Mouse (Mus musculus): ENCODE results near the gene Gm45716. TPM values are rescaled to one million over a fixed set of nuclear protein-coding genes. Genes with fewer than 3 reads are reported as not detected.

The Gm45716 gene
- polyA plus RNA-seq, 1 experiment from 2014 or later = 6.8 TPM

DNA sequence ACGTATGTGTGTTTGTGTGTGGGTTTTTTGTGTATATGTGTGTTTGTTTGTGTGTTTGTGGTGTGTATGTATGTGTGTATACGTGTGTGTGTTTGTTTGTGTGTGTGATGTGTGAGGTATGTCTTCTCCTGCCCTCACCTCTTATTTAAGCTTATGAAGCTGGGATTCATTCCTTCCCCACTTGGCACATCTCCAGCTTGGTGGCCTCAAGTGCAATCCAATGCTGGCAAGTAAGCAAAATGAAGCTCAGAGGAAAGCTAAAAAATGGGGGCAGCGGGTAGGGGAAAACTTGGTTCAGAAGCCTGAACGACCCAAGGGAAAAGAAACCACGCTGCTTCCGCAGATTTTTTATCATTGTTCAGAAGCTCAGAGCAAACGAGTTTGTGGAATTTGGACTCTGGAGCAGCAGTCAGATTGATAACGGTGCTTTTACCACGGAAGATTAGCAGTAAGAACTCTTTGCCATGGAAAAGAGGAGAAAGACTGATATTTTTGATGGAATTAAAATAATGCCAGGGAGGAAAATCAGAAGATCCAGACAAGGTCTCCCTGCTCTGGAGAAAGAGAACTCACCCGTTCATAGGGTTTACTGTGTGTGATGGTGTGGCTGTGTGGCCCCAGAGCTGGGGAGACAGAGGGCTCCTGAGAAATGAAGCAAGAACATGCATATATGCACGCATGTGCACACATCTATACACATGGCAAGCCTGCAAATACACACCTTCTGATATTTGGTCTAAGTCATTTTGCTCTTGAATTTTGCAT lies 8.5 kb downstream of the Gm45716 start:
- no peak for ATAC-seq (ENCODE audit: low read depth)
- H3K4me2 ChIP-seq (ENCODE audit: low read depth, low read length) = no peak overlapping the region
- H3K4me3 ChIP-seq (ENCODE audit: low read length) = no peak overlapping the region
- H3K9me3 ChIP-seq (ENCODE audit: control insufficient read depth, low read length) = no peaks in the 10 kb centered on the region
- no peak overlapping the region for H3K9ac ChIP-seq (ENCODE audit: low read length)
- no peaks in the 10 kb centered on the region for H3K27me3 ChIP-seq (ENCODE audit: control insufficient read depth, insufficient read depth, low read depth, low read length)
- 51% methylated on average over 11 of the region's 11 CpGs for WGBS
- no peak overlapping the region for H3K27ac ChIP-seq (ENCODE audit: low read length)
- no peaks in the 10 kb centered on the region for H3K36me3 ChIP-seq (ENCODE audit: control insufficient read depth, insufficient read depth, low read length)
- peaks cover 12% of the 10 kb centered on the region for H3K4me1 ChIP-seq (replicated peaks; ENCODE audit: control insufficient read depth, insufficient read depth, low read length)

DNA sequence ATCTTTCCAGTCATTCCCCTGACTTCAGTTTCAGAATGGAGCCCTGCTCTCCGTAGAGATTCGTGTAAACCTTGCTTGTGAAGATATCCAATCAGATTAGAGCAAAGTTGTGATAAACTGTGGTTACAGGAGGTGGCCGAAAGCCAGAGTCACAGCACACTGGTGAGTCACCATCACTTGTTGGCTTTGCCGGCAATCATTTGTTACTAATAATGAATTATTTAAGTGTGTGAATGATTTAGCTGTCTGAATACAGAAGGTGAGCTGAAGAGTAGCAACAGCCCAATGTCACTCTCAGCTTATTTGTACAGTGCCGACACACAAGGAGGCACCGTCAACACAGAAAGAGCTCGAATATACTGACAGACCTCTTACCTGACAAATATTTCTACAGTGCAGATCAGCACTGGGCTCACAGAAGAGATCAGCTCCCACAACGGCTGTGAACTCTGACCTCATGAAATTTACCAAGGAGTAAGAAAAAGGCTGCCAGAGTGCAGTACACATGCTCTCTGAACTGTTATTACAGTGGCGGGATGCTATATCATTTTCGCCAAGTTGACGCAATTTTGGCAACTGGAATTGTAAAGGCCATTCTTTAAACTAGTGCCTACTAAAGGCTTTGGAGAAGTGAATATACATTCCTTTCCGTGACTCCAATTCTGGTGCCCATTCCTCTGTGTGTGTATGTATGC lies 9.2 kb downstream of the Gm45716 start:
- H3K9me3 ChIP-seq (ENCODE audit: control insufficient read depth, low read length) = no peaks in the 10 kb centered on the region
- peaks cover 12% of the 10 kb centered on the region for H3K4me1 ChIP-seq (replicated peaks; ENCODE audit: control insufficient read depth, insufficient read depth, low read length)
- H3K27ac ChIP-seq (ENCODE audit: low read length) = no peak overlapping the region
- H3K36me3 ChIP-seq (ENCODE audit: control insufficient read depth, insufficient read depth, low read length) = no peaks in the 10 kb centered on the region
- no peaks in the 10 kb centered on the region for H3K27me3 ChIP-seq (ENCODE audit: control insufficient read depth, insufficient read depth, low read depth, low read length)
- no peak overlapping the region for H3K4me3 ChIP-seq (ENCODE audit: low read length)
- no peak overlapping the region for H3K4me2 ChIP-seq (ENCODE audit: low read depth, low read length)
- ATAC-seq (ENCODE audit: low read depth) = no peak
- 39% methylated on average over 12 of the region's 12 CpGs for WGBS
- no peak overlapping the region for H3K9ac ChIP-seq (ENCODE audit: low read length)

DNA sequence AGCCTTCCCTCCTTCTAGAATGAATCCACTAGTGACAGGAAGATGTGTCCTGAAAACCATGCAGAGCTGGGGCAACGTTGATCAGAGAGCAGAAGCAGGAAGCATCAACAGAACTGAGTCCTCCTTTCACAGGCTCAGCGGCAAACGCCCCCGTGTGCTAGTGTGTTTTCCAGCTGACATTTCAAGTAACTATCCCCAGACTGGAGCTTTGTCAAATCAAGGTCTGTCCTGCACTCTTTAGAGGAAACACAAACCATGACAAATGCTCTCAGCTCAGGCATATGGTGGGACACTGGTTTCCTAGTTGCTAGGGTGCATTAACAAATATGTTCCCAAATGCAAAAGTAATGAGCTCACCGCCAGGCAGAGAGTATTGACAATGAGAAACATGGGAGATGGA lies 10.6 kb downstream of the Gm45716 start:
- Histone ChIP-seq H3K27ac (ENCODE audit: low read length) (no peak overlapping the region), H3K27me3 (ENCODE audit: control insufficient read depth, insufficient read depth, low read depth, low read length) (no peaks in the 10 kb centered on the region), H3K9me3 (ENCODE audit: control insufficient read depth, low read length) (no peaks in the 10 kb centered on the region), H3K4me3 (ENCODE audit: low read length) (no peak overlapping the region), H3K9ac (ENCODE audit: low read length) (no peak overlapping the region), H3K4me2 (ENCODE audit: low read depth, low read length) (no peak overlapping the region), H3K36me3 (ENCODE audit: control insufficient read depth, insufficient read depth, low read length) (no peaks in the 10 kb centered on the region), H3K4me1 (replicated peaks; ENCODE audit: control insufficient read depth, insufficient read depth, low read length) (peaks cover 12% of the 10 kb centered on the region)
- ATAC-seq (ENCODE audit: low read depth) = no peak
- 63% methylated on average over 5 of the region's 5 CpGs for WGBS

DNA sequence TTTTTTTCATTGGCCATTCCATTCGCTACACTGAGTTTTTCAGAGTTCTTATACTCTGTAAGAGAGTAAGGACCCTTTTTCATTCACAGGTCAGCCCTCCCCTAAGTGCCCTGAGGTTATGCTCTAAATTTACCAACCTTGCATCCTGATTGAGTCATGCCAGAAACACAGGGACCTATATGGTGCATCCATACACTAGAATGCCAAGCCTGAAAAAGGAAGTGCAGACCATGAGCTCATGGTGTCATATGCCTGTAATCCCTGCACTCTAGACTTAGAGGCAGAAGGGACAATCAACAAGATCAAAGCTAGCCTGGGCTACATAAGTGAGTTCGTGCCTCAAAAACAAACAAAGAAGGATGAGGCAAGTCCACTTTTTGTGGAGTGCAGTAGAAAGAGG lies 13.3 kb downstream of the Gm45716 start:
- Histone ChIP-seq H3K9ac (ENCODE audit: low read length) (no peak overlapping the region), H3K4me2 (ENCODE audit: low read depth, low read length) (no peak overlapping the region), H3K4me1 (replicated peaks; ENCODE audit: control insufficient read depth, insufficient read depth, low read length) (peaks cover 10% of the 10 kb centered on the region), H3K4me3 (ENCODE audit: low read length) (no peak overlapping the region), H3K27ac (ENCODE audit: low read length) (no peak overlapping the region), H3K27me3 (ENCODE audit: control insufficient read depth, insufficient read depth, low read depth, low read length) (no peaks in the 10 kb centered on the region), H3K36me3 (ENCODE audit: control insufficient read depth, insufficient read depth, low read length) (no peaks in the 10 kb centered on the region), H3K9me3 (ENCODE audit: control insufficient read depth, low read length) (no peaks in the 10 kb centered on the region)
- ATAC-seq (ENCODE audit: low read depth) = no peak
- 89% methylated on average over 2 of the region's 2 CpGs for WGBS

DNA sequence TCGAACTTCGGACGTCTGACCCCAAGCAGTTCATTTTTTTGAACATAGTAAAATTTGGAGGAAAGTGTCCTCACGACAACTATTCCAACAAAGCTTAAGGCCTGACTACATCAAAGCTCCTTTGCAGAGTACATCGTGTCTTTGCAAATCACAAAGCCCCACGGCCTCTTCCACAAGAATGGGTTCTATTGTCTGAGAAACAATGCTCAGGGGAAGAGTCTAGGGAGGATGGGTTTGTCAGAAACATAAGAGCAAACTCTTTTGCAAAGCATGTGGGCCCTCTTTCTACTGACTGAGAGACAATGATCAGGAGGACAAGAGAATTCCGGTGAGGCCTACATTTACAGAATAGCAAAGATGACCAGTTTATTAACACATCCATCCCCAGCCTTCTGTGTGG lies 26.8 kb downstream of the Gm45716 start:
- no peaks in the 10 kb centered on the region for H3K4me1 ChIP-seq (replicated peaks; ENCODE audit: control insufficient read depth, insufficient read depth, low read length)
- H3K4me2 ChIP-seq (ENCODE audit: low read depth, low read length) = no peak overlapping the region
- no peak overlapping the region for H3K4me3 ChIP-seq (ENCODE audit: low read length)
- no peak for ATAC-seq (ENCODE audit: low read depth)
- 74% methylated on average over 7 of the region's 7 CpGs for WGBS
- H3K27me3 ChIP-seq (ENCODE audit: control insufficient read depth, insufficient read depth, low read depth, low read length) = no peaks in the 10 kb centered on the region
- H3K36me3 ChIP-seq (ENCODE audit: control insufficient read depth, insufficient read depth, low read length) = no peaks in the 10 kb centered on the region
- H3K9me3 ChIP-seq (ENCODE audit: control insufficient read depth, low read length) = no peaks in the 10 kb centered on the region
- no peak overlapping the region for H3K9ac ChIP-seq (ENCODE audit: low read length)
- H3K27ac ChIP-seq (ENCODE audit: low read length) = no peak overlapping the region

DNA sequence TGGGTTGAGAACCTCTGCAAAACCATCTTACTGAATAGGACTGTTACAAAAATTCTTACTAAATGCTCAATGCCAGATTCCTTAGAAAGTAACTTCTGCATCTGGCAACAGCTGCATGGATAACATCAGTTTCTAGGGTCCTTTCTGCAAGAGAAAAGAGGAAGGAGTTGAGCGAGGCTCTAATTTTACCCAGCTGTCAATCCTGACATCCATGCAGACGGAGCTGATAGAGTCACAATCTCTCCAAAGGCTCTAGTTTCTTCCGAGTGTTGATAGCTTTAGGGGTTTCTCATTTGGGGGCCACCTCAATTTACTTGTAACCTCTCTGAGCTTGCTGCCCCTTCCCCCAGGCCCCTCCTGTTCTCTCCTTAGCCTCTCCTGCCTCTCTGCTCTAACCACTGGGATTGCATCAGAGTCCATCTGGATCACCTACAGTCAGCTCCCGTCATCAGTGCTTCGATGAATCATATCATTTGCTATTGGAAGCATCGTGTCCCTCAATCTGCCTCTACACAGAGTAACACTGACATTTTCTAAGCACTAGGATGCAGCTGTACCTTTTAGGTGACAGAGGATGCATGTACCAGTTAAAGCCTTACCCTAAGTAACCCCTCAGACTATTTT lies 32.7 kb downstream of the Gm45716 start:
- Histone ChIP-seq H3K4me2 (ENCODE audit: low read depth, low read length) (no peak overlapping the region), H3K27ac (ENCODE audit: low read length) (no peak overlapping the region), H3K4me3 (ENCODE audit: low read length) (no peak overlapping the region), H3K36me3 (ENCODE audit: control insufficient read depth, insufficient read depth, low read length) (no peaks in the 10 kb centered on the region), H3K9me3 (ENCODE audit: control insufficient read depth, low read length) (no peaks in the 10 kb centered on the region), H3K27me3 (ENCODE audit: control insufficient read depth, insufficient read depth, low read depth, low read length) (no peaks in the 10 kb centered on the region), H3K9ac (ENCODE audit: low read length) (no peak overlapping the region), H3K4me1 (replicated peaks; ENCODE audit: control insufficient read depth, insufficient read depth, low read length) (no peaks in the 10 kb centered on the region; the same call in 1 of the 2 replicates)
- 60% methylated on average over 6 of the region's 6 CpGs for whole genome bisulfite sequencing
- ATAC-seq (ENCODE audit: low read depth) = no peak

DNA sequence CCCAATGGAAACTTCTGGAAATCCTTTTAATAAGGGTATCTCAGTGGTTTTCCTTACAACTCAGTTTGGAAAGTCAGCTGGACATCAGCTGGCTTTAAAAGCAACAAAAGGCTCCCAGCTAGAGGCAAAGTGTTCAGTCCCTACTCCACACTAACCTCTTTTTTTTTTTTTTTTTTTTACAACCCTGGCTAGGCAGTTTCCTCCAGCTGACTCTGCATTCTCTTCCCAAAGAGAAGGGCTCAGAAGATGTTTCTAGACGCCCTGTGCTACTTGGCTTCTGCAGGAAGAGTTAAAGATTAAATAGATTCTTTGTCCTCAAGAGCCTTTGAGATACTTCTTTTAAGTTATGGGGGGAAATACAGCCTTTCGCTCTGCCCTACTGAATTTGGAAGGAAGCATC lies 33.3 kb downstream of the Gm45716 start:
- Histone ChIP-seq H3K27me3 (ENCODE audit: control insufficient read depth, insufficient read depth, low read depth, low read length) (no peaks in the 10 kb centered on the region), H3K27ac (ENCODE audit: low read length) (no peak overlapping the region), H3K4me2 (ENCODE audit: low read depth, low read length) (no peak overlapping the region), H3K9ac (ENCODE audit: low read length) (no peak overlapping the region), H3K36me3 (ENCODE audit: control insufficient read depth, insufficient read depth, low read length) (no peaks in the 10 kb centered on the region), H3K9me3 (ENCODE audit: control insufficient read depth, low read length) (no peaks in the 10 kb centered on the region), H3K4me3 (ENCODE audit: low read length) (no peak overlapping the region), H3K4me1 (replicated peaks; ENCODE audit: control insufficient read depth, insufficient read depth, low read length) (no peaks in the 10 kb centered on the region; the same call in 1 of the 2 replicates)
- 24% methylated on average over 2 of the region's 2 CpGs for whole genome bisulfite sequencing
- no peak for ATAC-seq (ENCODE audit: low read depth)

DNA sequence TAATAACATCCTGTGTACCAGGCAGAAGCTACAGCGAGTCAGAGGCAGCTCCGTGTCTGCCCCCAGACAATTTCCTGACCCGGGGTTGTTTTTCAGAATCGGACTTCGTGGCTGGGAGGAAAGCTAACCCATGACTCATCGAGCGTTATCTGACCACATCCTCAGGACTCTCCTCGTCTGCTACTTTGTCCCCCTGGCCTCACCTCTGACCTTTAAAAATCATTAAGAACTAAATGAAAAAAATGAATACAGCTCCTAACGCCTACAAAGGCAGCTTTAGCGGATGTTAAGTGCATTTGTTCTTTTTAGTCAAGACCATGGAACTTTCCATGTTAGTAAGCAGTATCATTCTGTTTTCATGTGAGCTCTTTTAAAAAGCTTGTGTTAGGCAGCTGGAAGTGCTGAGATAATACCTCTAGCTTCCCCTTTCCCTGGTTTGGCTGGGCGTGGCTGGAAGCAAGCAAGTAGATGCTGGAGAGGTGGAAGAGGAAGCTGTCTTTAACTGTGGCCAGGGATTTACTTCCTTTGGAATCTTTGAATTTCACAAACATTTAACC lies 37.5 kb downstream of the Gm45716 start:
- peak overlapping the region; percentile 55 for H3K27ac ChIP-seq (ENCODE audit: low read length)
- 36% methylated on average over 11 of the region's 11 CpGs for WGBS
- H3K4me2 ChIP-seq (ENCODE audit: low read depth, low read length) = no peak overlapping the region

More for the DNA sequence above, 37.5 kb downstream of the Gm45716 start:
- no peaks in the 10 kb centered on the region for H3K36me3 ChIP-seq (ENCODE audit: control insufficient read depth, insufficient read depth, low read length)
- H3K9me3 ChIP-seq (ENCODE audit: control insufficient read depth, low read length) = no peaks in the 10 kb centered on the region
- peaks cover 3% of the 10 kb centered on the region for H3K4me1 ChIP-seq (replicated peaks; ENCODE audit: control insufficient read depth, insufficient read depth, low read length)
- no peaks in the 10 kb centered on the region for H3K27me3 ChIP-seq (ENCODE audit: control insufficient read depth, insufficient read depth, low read depth, low read length)
- H3K9ac ChIP-seq (ENCODE audit: low read length) = no peak overlapping the region
- peak; percentile 49; the same call in 1 of the 2 replicates for ATAC-seq (ENCODE audit: low read depth)
- H3K4me3 ChIP-seq (ENCODE audit: low read length) = no peak overlapping the region
